Mouse (Mus musculus) embryo, embryonic 9.5 days (tissue): ENCODE data around the gene Casp4.

Experiments
- DNase-seq: peaks from one replicate; pipeline ENCODE4 v3.0.0-alpha.2; 2017; ENCODE audit errors: extremely low spot score

Casp4 gene

DNA sequence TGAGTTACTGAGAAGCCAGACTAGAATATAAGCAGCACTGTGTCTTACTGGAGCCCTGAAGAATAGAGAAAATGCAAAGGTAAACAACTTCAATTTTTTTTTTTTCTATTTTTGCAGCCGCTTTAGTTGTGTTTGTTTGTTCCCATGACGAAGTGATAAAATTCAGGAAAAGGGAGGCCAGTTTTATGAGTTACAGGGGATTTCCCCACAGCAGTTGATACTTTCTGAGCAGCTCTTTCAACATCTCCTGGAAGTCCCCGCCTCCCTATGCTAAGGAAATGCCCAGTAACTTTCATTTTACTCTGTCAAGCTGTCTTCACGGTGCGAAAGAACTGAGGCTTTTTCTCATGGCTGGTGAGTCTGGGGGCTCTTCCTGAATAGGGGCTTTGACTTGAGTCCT is at the start of gene Casp4:
Gene Casp4 (plus strand): TSS at position 268 of the 400 bp plus-strand sequence.
- DNase-seq: no peak

DNA sequence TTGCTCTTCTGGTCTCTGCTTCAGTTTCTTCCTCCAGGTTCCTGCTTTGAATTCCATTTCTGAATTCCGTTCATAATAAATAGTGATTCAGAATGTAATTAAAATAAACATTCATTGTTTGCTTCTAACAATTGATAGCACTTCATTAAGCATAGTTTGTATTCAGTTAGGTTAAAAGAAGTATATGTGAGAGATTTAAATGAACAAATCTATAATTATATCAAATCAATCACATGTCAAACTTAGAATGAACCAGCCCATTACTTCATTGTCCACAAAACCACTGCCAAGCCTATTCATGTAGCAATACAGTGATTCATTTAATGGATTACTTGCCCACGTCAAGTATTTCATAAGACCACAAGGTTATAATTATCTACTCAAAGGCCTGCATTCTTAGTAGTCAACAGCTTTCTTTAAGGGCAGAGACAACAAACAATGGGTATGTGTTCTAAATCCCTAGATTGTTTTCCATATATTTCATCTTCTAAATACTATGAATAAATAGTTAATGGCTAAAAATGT is 44.6 kb upstream of the Casp4 start:
- DNase-seq: no peak

DNA sequence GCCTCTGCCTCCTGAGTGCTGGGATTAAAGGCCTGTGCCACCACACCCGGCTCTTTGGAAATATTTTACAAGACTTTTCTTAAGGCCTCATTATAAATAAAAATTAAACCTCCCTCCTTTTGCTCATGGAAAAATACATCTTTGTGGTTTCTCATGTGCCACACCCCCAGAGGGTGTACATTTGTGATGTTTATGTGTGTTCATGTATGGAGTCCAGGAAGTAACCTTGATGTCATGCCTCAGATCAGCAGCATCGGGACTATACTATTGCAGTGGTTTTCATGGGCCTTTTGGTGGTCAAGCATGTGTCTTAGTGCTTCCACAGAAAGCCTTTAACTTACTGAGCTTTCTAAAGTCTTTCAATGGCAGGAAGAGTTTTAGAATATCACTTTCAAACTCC is 38.4 kb upstream of the Casp4 start:
- DNase-seq: no peak

DNA sequence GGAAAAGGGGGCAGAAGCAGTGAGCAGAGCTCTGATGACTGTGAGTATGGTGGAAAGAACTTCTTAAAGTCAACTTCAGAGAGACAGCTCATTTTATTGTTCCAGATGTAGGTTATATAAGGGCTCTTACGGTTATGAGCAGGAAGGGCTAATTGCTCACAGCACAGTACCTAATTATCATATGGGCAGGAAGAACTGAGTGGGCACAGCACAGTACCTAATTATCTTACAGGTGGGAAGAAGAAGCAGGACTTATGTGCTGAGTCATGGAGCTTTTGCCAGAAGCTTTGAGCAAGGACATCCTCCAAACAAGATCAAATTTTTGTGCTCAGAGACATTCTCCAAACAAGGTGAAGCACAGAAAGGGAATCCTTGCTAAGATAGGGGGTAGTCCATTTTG is 37.7 kb upstream of the Casp4 start:
- DNase-seq: no peak

DNA sequence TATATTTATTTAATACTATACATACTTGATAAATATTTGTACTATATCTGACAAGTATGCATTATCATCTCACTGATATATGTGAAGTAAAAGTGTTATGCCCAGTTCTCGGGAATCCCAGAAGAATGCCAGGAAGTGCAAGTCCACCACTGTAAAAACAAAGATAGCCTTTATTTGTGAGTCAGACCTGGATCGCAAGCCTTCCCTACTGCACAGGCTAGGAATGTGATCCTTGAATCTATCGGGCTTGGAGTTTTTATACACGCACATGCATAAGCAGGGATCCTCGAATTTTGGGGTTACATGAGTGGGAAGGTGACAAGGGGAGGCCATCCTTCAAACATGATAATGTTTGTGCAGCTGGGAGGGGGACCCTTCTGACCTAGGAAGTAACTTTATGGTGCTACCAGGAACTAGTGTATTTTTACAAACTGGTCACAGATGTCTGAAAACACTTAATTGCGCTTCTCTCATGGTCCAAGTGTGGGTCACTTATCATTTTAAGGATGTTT is 37.2 kb upstream of the Casp4 start:
- DNase-seq: no peak

DNA sequence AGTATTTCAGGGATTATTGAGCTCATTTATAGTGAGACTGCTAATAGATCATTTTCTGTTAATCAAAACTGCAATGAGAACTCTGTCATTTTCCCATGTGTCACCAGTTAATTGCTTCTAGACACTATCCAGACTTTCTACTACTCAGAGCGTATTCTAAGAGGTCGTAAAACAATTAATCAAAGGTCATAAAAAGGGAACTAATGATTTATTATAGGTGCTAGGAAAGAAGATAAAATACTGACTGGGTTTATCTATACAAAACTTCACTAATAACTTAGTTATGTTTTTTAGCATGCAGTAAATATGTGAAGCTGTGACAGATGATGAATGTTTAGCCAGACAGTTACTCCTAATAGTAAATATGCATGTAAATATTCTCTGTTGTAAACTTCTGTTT is 22.6 kb upstream of the Casp4 start:
- DNase-seq: no peak

DNA sequence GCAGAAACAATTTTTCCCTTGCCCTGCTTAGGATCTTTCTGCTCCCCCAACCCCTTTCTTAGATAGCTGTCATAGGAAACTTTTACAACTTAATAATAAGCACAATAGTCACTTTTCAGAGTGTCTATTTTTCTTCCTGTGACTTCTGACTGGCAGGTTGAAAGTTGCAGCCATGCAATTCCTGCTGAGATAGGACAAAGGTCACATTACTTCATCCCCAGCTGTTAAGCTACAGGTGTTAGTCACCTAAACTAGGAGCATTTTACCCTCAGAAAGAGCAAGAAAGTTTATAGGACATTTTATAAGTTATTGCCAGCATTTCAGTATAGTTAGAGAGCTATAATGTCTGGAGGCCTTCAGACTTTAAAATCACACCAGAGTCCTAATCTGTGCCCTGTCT is 22.0 kb upstream of the Casp4 start:
- no peak for DNase-seq

DNA sequence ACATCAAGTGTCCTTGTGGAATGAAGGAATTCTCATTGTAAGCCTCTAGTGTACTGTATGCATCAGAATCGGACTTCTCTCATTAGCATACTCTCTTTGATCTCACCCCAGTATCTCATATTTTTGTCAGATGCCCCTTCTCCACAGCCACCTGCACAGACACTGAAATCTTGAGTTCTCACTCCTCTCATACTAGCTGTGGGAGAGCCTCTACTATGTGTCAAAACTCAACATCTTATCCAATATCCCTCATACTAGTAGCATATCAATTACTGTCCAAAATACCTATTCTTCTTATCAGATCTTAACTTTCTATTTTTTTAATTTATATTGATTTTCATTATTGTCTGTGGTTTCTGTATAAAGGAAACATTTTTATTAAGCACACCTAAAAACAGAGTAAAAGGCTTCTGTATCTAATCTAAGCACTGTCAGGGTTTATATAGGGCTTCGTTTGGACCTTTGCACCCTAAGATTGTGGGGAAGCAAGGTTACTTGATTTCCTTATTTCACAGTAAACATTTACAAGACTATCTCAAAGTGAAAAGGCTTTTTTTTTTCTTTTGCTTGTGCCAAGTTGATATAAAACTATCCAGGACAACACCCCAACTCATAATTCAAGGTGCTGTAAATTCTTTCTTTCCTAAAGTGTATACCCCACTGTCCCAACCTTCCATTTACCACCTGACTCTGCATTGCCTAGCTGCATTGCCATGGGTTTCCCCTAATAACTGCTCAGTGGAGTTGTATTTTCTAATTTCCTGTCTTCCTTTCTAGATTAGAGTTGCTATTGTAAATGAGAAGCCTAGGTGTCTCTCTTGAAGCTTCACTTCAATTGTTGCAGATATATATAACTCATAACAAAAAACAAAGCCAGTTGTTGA is 12.0 kb upstream of the Casp4 start:
- DNase-seq: no peak

DNA sequence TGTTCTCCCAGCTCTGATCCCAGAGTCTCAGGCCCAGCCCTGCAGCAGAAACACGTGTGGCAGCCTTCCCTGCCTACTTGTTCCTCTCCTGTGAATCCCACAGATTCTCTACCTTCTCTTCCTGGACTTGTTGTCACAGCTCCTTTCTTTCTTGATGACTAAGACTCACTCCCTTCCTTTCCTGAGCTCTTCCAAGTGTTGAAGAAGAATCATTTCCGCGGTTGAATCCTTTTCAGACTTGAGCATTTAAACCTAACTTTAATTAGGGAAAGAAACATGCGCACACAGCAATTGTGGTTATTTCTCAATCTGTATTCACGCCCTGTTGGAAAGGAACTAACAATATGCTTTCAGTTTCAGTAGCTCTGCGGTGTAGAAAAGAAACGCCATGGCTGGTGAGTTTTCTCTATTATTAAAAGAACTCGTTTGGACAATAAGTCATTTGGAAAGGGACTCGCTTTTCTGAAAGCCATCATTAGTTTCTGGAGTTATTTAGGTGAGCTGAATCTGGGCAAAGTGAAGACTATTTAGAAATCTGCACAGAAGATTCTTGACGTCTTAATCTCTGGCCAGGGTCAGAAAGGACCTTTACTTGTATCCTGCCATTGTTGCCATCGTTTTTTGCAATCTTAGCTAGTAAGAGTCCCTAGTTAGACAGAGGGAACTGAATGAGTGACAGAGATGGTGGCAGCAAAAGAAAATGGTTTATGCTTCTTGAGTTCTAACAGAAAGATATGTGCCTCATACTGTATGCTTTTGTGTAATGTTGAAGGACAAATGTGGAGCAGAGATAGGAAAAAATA is 10.1 kb upstream of the Casp4 start, which contains the start of gene Casp1:
Gene Casp1 (plus strand): TSS at position 189 of the 803 bp plus-strand sequence.
- DNase-seq: no peak

DNA sequence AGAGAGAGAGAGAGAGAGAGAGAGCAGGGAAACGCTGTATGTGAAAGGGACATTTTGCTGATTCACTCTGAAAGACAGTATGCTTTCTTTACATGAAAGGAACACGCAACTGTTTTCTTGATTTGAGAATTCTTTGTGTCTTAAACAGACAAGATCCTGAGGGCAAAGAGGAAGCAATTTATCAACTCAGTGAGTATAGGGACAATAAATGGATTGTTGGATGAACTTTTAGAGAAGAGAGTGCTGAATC is 9.6 kb upstream of the Casp4 start:
- DNase-seq: no peak

DNA sequence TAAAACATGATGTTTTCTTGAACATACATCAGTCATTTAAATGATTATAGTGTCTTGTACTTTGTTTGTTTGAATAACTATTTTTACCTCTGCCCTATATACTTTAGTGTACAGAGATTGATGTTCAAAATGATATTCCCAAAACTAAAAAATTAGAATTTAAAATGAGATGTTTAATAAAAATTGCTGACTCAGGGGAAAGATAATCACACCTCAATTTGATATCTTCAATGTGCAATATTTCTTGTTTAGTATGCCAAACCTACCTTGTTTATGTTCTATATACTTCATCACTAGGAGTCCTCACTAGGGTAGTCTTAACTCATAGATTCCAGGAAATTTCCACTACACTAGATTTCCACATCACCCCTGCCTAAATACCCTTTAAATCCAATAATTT is 1.5 kb downstream of the Casp4 start:
- no peak for DNase-seq

DNA sequence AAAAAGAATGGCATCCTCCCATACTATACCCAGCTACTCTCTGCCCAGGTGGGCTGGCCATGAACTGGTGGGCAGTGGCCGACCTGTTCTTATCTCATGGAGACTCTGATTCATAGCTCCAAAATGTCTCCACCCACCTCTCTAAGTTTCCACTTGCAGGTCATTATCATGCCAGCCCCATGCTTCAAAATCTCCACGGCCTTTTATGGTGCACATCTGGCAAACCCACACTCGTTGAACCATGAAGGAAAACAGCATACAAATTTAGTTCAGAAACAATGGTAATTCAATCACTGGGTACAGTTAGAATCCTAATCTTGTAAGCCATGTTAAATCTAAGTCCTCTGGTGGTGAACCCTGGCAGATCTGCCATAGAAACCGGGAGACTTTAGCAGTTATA is 2.8 kb downstream of the Casp4 start:
- no peak for DNase-seq

DNA sequence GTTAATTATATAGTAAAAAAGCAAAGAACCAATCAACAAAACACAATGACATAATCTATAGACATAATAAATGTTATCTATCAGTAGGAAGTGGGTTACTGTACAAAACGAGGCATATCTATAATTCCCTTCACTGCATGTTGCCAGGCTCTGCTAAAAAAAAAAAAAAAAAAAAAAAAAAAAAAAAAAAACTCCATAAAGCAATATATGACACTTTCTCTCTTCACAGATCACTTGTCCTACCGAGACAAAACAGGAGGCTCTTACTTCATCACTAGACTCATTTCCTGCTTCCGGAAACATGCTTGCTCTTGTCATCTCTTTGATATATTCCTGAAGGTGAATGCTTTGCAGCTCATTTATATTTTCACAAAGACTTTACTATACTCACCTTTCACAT is 19.6 kb downstream of the Casp4 start:
- no peak for DNase-seq

DNA sequence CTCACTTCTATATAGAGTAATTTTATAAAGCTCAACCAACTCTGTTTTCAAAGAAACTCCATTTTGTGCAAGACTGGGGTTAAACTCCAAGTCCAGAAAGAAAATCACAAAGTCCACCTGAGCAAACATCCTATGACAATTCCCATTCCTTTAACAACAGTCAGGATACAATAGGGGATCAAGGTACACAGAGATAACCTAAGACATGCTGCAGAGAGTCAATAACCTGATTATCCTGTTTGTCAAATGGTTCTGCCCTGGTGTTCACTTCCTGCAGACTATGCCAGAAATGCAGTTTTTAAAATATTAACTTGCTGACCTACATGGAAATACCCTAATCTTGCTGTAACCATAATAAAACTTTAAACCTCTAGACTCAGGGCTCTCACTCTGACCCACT is 23.8 kb downstream of the Casp4 start:
- DNase-seq: no peak

DNA sequence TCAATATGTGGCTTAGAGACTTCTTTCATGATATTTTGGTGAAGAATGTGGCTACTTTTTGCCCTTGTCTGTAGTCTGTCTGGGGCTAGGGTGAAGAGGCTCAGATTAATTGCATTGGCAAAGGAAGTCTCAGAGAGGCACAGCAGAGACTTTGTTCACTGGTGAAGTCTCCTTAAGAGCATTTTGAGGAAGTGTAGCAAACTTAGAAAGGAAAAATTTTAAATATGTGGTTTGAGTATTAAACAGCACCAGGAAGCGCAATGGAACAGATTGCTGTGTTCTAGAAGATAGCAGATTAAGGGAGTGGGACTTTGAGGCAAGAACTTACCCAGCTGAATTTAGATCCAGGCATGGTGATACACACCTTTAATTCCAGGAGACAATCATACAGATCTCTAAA is 24.8 kb downstream of the Casp4 start:
- no peak for DNase-seq

DNA sequence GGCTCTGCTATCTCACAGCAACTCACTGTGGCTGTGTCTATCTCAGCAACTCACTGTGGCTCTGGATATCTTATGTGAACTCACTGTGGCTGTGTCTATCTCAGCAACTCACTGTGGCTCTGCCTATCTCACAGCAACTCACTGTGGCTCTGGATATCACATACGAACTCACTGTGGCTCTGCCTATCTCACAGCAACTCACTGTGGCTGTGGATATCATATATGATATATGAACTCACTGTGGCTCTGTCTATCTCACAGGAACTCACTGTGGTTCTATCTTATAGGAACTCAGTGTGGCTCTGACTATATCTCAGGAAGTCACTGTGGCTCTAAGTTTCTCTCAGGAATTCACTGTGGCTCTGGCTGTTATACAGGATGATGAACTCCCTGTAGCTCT is 34.5 kb downstream of the Casp4 start:
- no peak for DNase-seq

DNA sequence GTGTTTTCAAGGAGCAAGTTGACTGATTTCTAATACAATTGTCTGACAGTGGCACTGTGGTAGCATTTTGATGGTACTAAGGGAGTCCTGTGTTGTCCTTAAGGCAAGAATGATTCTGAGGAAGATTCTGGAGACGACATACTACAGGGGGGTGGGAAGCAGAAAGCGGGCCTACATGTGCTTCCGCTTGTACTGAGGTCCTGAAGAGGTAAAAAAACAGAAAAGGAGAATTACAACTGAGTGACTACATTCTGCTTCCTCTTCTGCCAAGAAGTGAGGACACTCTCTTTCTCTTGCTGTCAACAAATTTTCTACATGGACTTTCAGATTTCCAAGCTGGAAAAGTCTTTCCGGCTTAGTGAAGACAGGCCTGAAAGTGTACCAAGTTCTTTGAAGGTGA is 35.5 kb downstream of the Casp4 start:
- no peak for DNase-seq

DNA sequence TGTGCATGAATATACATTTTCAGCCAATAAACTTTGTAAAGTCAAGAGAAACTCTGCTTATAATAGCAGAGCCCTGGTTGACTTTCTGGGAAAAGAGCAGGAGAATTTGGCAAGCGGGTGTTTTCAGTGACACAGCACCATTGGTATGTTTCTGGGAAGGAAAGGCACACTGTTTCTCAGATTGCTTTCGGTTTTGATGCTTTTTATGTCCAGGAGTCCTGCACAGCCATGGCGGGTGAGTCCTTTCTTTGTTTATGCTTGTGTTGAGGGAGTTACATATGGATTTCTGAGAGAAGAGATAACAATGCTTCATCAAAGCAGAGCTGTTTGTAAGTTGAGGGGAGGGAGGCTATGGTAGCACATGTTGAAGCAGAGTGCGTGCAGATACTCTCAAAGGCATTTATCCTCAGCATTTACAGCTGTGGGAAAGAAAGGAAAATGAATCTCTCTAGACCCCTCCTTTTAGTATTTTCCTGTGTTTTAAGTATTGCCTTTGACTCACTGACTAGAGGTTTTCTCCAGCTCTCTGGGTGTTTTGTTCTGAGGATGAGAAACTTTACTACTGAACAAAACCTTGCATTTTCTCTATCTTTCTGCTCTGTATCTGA is 36.8 kb downstream of the Casp4 start, which contains the start of gene Casp12:
Gene Casp12 (plus strand): TSS at position 140 of the 608 bp plus-strand sequence.
- DNase-seq: no peak

DNA sequence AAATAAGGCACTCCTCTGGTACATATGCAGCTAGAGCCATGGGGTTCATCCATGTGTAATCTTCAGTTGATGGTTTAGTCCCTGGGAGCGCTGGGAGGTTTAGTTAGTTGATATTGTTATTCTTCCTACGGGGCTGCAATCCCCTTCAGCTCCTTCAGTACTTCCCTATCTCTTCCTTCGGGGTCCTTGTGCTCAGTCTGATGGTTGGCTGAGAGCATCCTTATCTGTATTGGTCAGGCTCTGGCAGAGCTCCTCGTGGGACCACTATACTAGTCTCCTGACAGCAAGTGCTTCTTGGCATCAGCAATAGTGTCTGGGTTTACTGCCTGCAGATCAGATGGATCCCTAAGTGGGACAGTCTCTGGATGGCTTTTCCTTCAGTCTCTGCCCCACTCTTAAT is 38.8 kb downstream of the Casp4 start:
- DNase-seq: no peak

DNA sequence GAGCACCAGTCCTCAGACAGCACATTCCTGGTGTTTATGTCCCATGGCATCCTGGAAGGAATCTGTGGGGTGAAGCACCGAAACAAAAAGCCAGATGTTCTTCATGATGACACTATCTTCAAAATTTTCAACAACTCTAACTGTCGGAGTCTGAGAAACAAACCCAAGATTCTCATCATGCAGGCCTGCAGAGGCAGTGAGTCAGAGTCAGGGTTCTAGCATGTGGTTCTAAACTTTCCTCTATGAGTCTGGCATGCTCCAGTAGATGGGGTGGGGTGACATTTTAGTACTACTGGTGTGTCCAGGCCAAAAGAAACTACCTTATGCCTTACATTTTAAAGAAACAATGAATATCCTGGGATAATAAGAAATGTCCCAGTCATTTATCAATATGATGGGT is 45.0 kb downstream of the Casp4 start:
- no peak for DNase-seq

DNA sequence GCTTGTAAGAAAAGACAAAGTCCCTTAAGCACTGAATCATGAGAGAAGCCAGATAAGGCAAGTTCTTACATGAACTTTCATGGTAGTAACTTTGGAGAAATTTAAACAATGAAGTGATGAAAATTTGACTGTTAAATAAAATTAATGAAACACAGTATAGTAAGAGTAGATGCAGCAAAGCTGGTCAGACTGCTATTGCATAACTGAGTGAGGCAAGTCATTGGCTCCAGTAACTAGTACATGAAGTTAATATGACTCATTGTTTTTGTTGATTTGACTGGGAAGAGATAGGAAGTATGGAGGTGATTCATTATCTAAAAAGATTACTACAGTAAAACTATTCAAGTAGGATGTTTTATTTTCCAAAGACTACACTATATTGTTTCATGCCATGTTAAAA is 48.2 kb downstream of the Casp4 start:
- DNase-seq: no peak
